Mouse (Mus musculus): ENCODE measurements around the gene Runx2. TPM values are rescaled to one million over a fixed set of nuclear protein-coding genes. Genes with fewer than 3 reads are reported as not detected.

The Runx2 gene
- polyA plus RNA-seq, 1 experiment: 2.1 TPM

DNA sequence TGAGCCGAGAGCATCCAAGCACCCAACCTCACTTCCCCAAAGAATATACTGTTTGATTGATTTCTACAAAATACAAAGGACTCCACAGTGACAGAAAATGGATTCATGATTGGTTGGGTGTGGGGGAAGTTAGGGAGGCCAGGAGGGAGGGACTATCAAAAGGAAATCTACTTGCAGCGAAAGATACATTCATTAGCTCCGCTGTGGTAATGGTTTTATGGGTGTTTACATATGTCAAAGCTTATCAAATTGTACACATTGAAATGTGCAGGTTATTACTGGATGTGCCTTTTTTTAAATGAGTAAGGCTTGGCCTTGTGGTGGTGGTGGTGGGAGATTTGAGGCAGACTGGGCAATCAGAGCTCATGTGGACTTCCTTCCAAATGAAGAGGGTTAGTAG lies 271.9 kb downstream of the Runx2 start:
- H3K9me3 ChIP-seq: no peaks in the 10 kb centered on the region
- peaks cover 27% of the 10 kb centered on the region for H3K27me3 ChIP-seq (replicated peaks)
- TF ChIP-seq GATA1 (IDR thresholded peaks at IDR 0.05; ENCODE audit: borderline replicate concordance, low read length) (no peak), FLI1 (IDR thresholded peaks at IDR 0.05; ENCODE audit: low read length) (no peak)
- no peak overlapping the region for H3K4me3 ChIP-seq (replicated peaks)
- no peaks in the 10 kb centered on the region for H3K36me3 ChIP-seq (replicated peaks; ENCODE audit: low read length)
- no peaks in the 10 kb centered on the region for H3K4me1 ChIP-seq

DNA sequence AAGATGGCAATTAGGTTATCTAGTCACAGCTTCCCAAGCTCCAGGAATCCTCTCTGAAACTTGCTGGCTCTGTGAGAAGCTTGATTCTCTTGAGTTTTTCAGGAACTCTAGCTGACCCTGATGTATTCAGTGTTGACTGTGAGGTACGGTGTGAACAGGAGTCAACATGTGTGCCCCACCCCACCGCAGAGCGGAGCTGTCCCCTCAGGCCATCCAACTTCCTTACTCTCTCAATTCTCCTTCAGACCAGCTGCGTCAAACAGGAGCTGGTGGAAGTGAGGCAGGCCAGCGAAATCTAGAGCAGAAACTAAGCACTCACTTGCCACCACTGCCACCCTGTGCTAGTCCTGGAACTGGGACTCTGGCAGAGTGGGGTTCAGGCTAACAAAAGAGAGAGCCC lies 273.9 kb downstream of the Runx2 start:
- Histone ChIP-seq H3K27me3 (replicated peaks) (peaks cover 18% of the 10 kb centered on the region), H3K4me3 (replicated peaks) (no peak overlapping the region), H3K9me3 (no peaks in the 10 kb centered on the region), H3K4me1 (no peaks in the 10 kb centered on the region), H3K36me3 (replicated peaks; ENCODE audit: low read length) (no peaks in the 10 kb centered on the region)
- no peak for TF ChIP-seq GATA1 (IDR thresholded peaks at IDR 0.05; ENCODE audit: borderline replicate concordance, low read length)
- no peak for TF ChIP-seq FLI1 (IDR thresholded peaks at IDR 0.05; ENCODE audit: low read length)

GRCm38 (mm10) chr17:44538921-44539320 lies 275.7 kb downstream of the Runx2 start:
- H3K4me1 ChIP-seq: no peaks in the 10 kb centered on the region
- TF ChIP-seq GATA1 (IDR thresholded peaks at IDR 0.05; ENCODE audit: borderline replicate concordance, low read length) (no peak), FLI1 (IDR thresholded peaks at IDR 0.05; ENCODE audit: low read length) (no peak)
- peaks cover 12% of the 10 kb centered on the region for H3K27me3 ChIP-seq (replicated peaks)
- no peaks in the 10 kb centered on the region; the same call in 1 of the 2 replicates for H3K9me3 ChIP-seq
- no peaks in the 10 kb centered on the region for H3K36me3 ChIP-seq (replicated peaks; ENCODE audit: low read length)
- H3K4me3 ChIP-seq (replicated peaks): no peak overlapping the region

DNA sequence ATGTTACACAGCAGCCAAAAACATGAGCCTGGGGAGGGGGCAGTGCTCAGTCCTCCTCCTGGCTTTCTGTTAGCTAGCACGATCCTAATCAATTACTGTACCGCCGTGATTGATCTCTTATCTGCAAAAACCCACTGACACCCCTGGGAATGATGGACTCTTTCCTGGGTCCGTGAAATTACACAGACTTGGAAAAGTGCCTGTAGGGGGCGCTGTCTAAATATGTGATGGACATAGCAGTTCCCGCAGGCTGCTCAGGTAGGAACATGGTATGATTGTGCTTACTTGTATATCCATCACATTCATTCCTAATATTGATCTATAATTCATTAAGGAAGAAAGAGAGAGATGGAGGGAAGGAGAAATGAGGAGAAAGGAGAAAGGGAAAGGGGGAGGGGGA lies 284.6 kb downstream of the Runx2 start:
- no peak overlapping the region for H3K4me3 ChIP-seq (replicated peaks)
- H3K4me1 ChIP-seq: no peaks in the 10 kb centered on the region
- H3K9me3 ChIP-seq: peaks cover 16% of the 10 kb centered on the region
- peaks cover 2% of the 10 kb centered on the region for H3K27me3 ChIP-seq (replicated peaks)
- no peak for TF ChIP-seq GATA1 (IDR thresholded peaks at IDR 0.05; ENCODE audit: borderline replicate concordance, low read length)
- no peak for TF ChIP-seq FLI1 (IDR thresholded peaks at IDR 0.05; ENCODE audit: low read length)
- H3K36me3 ChIP-seq (replicated peaks; ENCODE audit: low read length): no peaks in the 10 kb centered on the region

- Histone ChIP-seq H3K9me3 (peaks cover 16% of the 10 kb centered on the region), H3K4me3 (replicated peaks) (no peak overlapping the region), H3K27me3 (replicated peaks) (peaks cover 5% of the 10 kb centered on the region), H3K4me1 (no peaks in the 10 kb centered on the region), H3K36me3 (replicated peaks; ENCODE audit: low read length) (no peaks in the 10 kb centered on the region)
- no peak for TF ChIP-seq GATA1 (IDR thresholded peaks at IDR 0.05; ENCODE audit: borderline replicate concordance, low read length)
- TF ChIP-seq FLI1 (IDR thresholded peaks at IDR 0.05; ENCODE audit: low read length): no peak
These were observed 286.0 kb downstream of the Runx2 start for GRCm38 (mm10) chr17:44528617-44529016.

GRCm38 (mm10) chr17:44524146-44524545 lies 290.5 kb downstream of the Runx2 start:
- H3K4me1 ChIP-seq: no peaks in the 10 kb centered on the region
- H3K27me3 ChIP-seq (replicated peaks): peaks cover 4% of the 10 kb centered on the region
- H3K9me3 ChIP-seq: no peaks in the 10 kb centered on the region
- TF ChIP-seq GATA1 (IDR thresholded peaks at IDR 0.05; ENCODE audit: borderline replicate concordance, low read length) (no peak), FLI1 (IDR thresholded peaks at IDR 0.05; ENCODE audit: low read length) (no peak)
- no peak overlapping the region for H3K4me3 ChIP-seq (replicated peaks)
- H3K36me3 ChIP-seq (replicated peaks; ENCODE audit: low read length): no peaks in the 10 kb centered on the region

- Histone ChIP-seq H3K4me3 (replicated peaks) (no peak overlapping the region), H3K36me3 (replicated peaks; ENCODE audit: low read length) (no peaks in the 10 kb centered on the region), H3K9me3 (peaks cover 7% of the 10 kb centered on the region), H3K27me3 (replicated peaks) (peaks cover 6% of the 10 kb centered on the region), H3K4me1 (no peaks in the 10 kb centered on the region)
- TF ChIP-seq FLI1 (IDR thresholded peaks at IDR 0.05; ENCODE audit: low read length) (no peak), GATA1 (IDR thresholded peaks at IDR 0.05; ENCODE audit: borderline replicate concordance, low read length) (no peak)
These were observed 291.7 kb downstream of the Runx2 start for GRCm38 (mm10) chr17:44522906-44523305.

DNA sequence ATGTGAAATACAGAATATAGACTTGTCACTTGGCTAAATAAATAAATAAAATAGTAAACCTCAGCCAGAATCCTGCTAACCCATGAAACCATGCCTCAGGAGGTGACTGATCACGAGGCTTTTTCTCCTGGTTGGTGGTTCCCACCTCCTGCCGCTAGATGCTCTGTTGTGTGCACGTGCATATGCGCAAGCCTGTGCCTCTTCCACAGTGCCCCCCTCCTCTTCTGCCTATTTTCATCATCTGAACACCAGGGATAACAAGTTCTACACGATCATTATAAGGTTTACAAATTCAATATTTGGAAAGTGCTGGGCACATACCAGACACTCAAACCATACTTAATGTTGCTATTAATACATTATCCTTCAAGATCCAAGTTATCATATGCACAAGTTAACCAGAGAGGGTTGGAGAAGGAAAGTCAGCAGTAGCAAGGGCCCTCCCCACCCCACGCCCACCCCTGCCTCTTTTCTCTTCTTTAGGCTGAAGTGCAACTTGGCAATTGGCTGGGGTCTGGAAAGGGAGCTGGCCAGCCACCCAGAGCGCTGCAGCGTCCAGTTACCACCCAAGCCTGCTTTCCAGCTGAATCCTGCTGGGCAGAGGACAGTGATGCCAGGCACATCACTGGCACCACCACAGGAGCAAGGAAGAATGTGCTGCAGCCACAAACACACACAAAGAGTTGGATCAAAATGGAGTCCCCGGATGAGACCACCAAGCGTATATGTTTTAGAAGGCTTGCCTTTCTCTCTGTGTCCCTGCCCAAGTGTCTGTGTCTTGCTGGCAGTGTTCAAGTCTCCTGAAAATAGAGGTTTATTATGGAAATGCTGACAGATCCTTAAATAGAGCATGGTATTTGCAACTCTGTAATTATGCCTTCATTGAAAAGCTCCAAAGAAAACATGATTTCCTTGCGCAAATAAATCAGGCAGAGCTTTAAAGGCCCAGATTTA lies 294.2 kb downstream of the Runx2 start:
- H3K9me3 ChIP-seq: peaks cover 18% of the 10 kb centered on the region
- TF ChIP-seq GATA1 (IDR thresholded peaks at IDR 0.05; ENCODE audit: borderline replicate concordance, low read length) (no peak), FLI1 (IDR thresholded peaks at IDR 0.05; ENCODE audit: low read length) (no peak)
- no peaks in the 10 kb centered on the region for H3K36me3 ChIP-seq (replicated peaks; ENCODE audit: low read length)
- no peaks in the 10 kb centered on the region for H3K4me1 ChIP-seq
- peaks cover 7% of the 10 kb centered on the region for H3K27me3 ChIP-seq (replicated peaks)
- H3K4me3 ChIP-seq (replicated peaks): no peak overlapping the region

DNA sequence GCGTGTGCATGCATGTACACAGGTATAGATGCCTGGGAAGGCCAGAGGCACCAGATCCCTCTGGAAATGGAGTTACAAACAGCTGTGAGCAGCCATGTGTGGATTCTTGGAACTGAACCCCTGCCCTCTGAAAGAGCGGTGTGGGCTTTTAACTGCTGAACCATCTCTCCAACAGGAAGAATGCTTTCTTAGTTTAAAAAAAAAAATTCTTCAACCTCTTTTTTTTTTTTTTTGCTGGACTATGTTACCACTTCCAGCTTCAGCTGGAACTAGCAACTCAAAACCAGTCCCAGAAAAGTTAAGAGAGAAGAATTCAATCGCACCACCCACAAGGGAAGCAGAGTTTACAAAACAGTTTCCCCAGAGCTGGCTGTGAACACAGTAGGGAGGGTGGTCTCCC lies 295.2 kb downstream of the Runx2 start:
- Histone ChIP-seq H3K36me3 (replicated peaks; ENCODE audit: low read length) (no peaks in the 10 kb centered on the region), H3K4me1 (no peaks in the 10 kb centered on the region)

DNA sequence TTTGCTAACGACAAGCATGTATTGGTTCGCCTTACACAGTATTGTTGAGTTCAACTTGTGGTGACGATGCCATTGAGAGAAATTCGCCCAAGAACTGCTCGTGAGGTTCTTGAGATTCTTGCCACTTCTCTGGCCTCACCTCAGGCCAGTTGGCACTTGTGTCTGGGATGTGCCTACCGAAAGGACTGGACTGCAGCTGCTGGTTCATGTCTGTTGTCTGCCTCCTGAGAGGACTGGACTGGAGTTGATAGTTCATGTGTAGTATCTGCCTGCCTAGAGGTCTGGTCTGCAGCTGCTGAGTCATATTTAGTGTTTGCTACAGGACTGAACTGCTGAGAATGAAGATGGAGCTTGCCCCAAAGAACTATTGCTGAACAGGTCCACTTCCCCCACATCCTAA lies 296.4 kb downstream of the Runx2 start:
- TF ChIP-seq FLI1 (IDR thresholded peaks at IDR 0.05; ENCODE audit: low read length) (no peak), GATA1 (IDR thresholded peaks at IDR 0.05; ENCODE audit: borderline replicate concordance, low read length) (no peak)
- Histone ChIP-seq H3K4me3 (replicated peaks) (no peak overlapping the region), H3K27me3 (replicated peaks) (peaks cover 5% of the 10 kb centered on the region), H3K36me3 (replicated peaks; ENCODE audit: low read length) (no peaks in the 10 kb centered on the region), H3K4me1 (no peaks in the 10 kb centered on the region), H3K9me3 (peaks cover 18% of the 10 kb centered on the region)

More for the DNA sequence above, 295.2 kb downstream of the Runx2 start:
- H3K9me3 ChIP-seq: peaks cover 18% of the 10 kb centered on the region
- peaks cover 7% of the 10 kb centered on the region for H3K27me3 ChIP-seq (replicated peaks)
- no peak overlapping the region for H3K4me3 ChIP-seq (replicated peaks)
- no peak for TF ChIP-seq FLI1 (IDR thresholded peaks at IDR 0.05; ENCODE audit: low read length)
- no peak for TF ChIP-seq GATA1 (IDR thresholded peaks at IDR 0.05; ENCODE audit: borderline replicate concordance, low read length)
